Mouse (Mus musculus) heart, postnatal 10 days (tissue): ENCODE measurements around the gene Rtn4rl1. TPM values are rescaled to one million over a fixed set of nuclear protein-coding genes. Genes with fewer than 3 reads are reported as not detected.

ENCODE experiments used
- DNase-seq, 2 experiments: peaks; one replicate each; pipeline ENCODE4 v3.0.0; 2021
- intact Hi-C: fragments of 180-260 bp; cut with DNase I; formaldehyde crosslinking; loops from one replicate; pipeline ENCODE4 v1.15.1; 2025
- total RNA-seq, 2 experiments: library from RNA; stranded (reverse); gene quantifications; 2 replicates each; pipeline ENCODE4 v1.2.3; 2021

The Rtn4rl1 gene
- total RNA-seq, 2 experiments from 2014 or later: 13.9 to 21.4 TPM

GRCm38 (mm10) chr11:75178672-75179208 is 14.8 kb upstream of the Rtn4rl1 start, which contains the start of gene Ovca2:
Gene Ovca2, minus strand, starts transcription at chr11:75178835.
- DNase-seq: peak; percentile 91 to 94
- intact Hi-C loops: loop anchor here (1.0 to 10.0 kb wide), 3 partner anchors 113 to 286 kb away; partner anchors contain the start of gene Tlcd2

GRCm38 (mm10) chr11:75183917-75184570 is 9.5 kb upstream of the Rtn4rl1 start:
- DNase-seq: no peak
- intact Hi-C loops: no loop called here

- DNase-seq: no peak
- intact Hi-C loops: no loop called here
Measured at GRCm38 (mm10) chr11:75184573-75184972, 9.0 kb upstream of the Rtn4rl1 start.

GRCm38 (mm10) chr11:75184986-75185385 is 8.6 kb upstream of the Rtn4rl1 start:
- intact Hi-C loops: no loop called here

DNA sequence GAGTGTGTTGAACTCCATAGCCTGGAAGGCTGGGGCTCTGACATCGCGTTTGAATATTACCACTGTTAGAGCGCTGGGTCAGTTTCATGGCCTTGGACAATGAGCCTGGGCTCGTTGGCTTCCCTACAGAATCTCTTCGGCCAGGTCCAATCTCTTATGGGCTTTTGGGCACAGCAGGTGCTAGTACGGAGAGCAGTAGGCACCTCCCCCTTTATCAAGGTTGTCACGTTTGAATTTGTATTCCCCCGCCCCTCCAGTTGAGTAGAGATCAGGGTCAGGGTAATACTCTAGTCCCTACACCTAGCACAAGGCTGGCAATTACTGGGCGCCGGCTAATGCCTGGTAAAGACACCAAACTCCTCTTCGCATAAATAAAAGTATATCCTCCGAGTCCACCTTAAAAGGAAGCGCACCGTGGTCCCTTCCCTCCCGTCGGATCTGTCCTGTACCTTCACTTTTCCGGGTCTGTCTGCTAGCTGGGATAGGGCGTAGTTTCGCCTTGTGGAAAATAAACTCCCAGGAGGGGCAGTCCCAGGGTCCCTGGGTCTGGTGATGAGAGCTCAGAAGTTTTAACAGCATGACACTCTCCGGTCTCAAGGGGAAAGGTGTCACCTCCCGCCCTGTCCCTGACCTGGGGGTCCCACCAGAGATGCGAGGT is 3.7 kb upstream of the Rtn4rl1 start:
- peak in 1 of 2 experiments; percentile 14 for DNase-seq
- intact Hi-C loops: loop anchor here (5.0 kb wide), 1 partner anchor 212 kb away; no protein-coding TSS in a partner anchor

More at GRCm38 (mm10) chr11:75184986-75185385, 8.6 kb upstream of the Rtn4rl1 start:
- no peak for DNase-seq

GRCm38 (mm10) chr11:75190371-75190724 is 3.2 kb upstream of the Rtn4rl1 start:
- intact Hi-C loops: loop anchor here (5.0 kb wide), 1 partner anchor 212 kb away; no protein-coding TSS in a partner anchor
- DNase-seq: peak; percentile 85 to 88

GRCm38 (mm10) chr11:75190905-75191441 is 2.6 kb upstream of the Rtn4rl1 start, which contains the start of gene Dph1:
Gene Dph1, minus strand, starts transcription at chr11:75191241.
- intact Hi-C loops: loop anchor here (5.0 kb wide), 1 partner anchor 211 kb away; no protein-coding TSS in a partner anchor
- DNase-seq: no peak

DNA sequence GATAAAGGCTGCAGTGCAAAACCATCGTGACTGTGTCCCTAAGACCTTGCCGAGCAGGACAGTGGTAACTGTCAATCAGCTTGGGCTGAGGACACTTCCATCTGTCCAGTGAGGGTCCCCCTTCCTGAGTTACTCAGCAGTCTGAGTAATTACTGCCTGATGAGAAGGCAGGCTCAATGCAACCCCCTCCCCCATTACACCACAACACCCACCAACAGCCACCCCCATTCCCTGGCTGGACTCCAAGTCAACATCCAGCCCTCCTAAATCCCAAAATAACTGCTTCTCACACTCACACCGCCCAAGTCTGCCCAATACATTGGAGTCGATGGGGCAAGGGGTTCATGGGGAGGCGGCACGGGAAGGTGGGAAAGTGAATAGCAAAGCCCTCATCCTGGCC is 1.7 kb upstream of the Rtn4rl1 start:
- no peak for DNase-seq
- intact Hi-C loops: loop anchor here (5.0 kb wide), 1 partner anchor 210 kb away; no protein-coding TSS in a partner anchor

GRCm38 (mm10) chr11:75192336-75193214 is 1.0 kb upstream of the Rtn4rl1 start:
- peak; percentile 92 for DNase-seq
- intact Hi-C loops: loop anchor here (1.0 to 5.0 kb wide), 2 partner anchors 99 to 210 kb away; no protein-coding TSS in a partner anchor

DNA sequence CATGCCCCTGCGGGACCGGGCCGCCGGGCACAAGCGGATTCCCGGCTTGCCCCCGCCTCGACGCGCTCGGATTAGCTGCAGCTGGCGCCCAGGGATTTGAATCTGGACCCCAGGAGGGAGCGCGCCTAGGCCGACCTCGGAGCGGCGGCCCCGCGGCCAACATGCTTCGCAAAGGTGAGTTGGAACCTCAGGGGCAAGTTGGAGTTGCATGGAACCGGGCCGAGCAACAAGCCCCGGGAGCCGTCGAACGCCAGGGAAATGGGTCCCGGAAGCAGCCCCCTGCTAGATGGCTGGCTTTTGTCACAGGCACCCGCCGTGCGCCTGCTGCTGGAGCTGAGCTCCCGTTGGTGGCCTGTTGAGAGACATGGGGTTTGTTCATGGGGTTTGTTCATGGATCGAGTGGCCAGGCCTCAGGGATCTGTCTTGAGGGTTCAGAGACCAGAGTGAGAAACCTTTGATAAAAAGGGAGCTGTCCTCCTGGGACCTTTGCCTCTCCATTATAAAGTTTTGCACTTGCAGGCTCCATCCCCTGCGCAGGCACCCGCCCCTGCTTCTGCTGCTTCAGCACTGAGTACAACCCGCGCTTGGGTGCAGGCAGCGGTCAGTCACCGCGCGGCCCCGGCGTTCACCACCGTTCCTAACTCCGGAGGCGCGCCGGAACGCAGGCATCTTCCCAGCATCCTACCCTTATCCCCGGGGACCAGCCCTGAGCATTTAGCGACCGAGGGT is 702 bp downstream of the Rtn4rl1 start:
- intact Hi-C loops: loop anchor here (2.0 to 5.0 kb wide), 2 partner anchors 37 to 208 kb away; no protein-coding TSS in a partner anchor
- peak; percentile 57 to 63 for DNase-seq

- peak; percentile 62 to 64 for DNase-seq
- intact Hi-C loops: loop anchor here (2.0 to 5.0 kb wide), 2 partner anchors 36 to 207 kb away; no protein-coding TSS in a partner anchor
Measured at GRCm38 (mm10) chr11:75194850-75195461, 1.4 kb downstream of the Rtn4rl1 start.

DNA sequence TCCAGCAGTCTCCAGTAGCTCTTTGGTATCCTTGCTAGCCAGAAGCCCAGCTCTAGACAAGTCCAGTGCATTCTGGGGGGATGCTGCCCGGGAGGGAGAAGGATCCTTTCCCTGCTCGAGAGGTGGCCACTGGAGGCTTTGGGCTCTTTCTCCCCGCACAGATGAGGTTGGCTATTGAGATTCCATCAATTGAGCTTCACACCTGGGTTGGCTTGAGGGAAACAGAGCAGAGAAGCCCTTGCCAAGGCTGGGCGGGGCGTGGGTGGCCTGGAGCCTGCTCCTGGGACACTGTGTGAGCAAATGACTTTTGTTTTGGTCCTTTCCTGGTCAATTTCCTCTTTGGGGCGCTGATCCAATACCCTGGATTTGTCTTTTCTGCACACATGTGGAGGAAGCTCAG is 2.5 kb downstream of the Rtn4rl1 start:
- DNase-seq: no peak
- intact Hi-C loops: no loop called here

DNA sequence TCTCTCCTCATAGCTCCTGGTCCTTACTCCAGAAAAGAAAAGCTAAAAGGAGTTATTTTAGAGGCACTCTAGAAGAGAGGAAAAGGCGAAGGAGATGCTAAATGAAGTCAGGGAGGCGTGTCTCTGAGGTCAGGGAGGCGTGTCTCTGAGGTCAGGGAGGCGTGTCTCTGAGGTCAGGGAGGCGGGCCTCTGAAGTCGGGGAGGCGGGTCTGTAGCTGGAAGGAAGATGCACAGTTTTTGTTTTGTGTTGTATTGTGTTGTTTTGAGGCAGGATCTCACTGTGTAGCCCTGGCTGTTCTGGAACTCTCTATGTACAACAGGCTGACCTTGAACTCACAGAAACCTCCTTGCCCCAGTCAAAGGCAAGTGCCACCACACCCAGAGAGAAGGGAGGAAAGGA is 4.4 kb downstream of the Rtn4rl1 start:
- intact Hi-C loops: no loop called here
- no peak for DNase-seq

GRCm38 (mm10) chr11:75198792-75199191 is 5.2 kb downstream of the Rtn4rl1 start:
- intact Hi-C loops: no loop called here
- no peak for DNase-seq

DNA sequence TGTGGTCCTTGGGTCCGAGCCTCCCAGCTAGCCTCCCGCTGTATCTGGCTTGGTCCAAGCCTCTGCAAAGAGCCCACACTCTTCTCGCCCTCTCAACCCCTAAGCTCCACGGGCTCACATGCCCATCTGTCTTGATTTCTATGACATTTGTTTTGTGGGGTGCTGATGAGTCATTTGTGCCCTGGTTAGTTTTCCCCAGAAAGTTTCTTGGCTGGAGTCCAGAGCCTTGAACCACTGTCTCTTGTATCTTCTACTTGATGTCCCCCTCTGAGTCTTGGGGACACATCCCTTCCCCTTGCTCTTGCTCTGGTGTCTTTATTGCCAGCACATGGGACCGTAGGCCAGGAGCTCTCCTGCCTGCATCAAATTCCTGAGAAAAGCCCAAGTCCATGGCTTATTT is 6.4 kb downstream of the Rtn4rl1 start:
- DNase-seq: no peak
- intact Hi-C loops: no loop called here

DNA sequence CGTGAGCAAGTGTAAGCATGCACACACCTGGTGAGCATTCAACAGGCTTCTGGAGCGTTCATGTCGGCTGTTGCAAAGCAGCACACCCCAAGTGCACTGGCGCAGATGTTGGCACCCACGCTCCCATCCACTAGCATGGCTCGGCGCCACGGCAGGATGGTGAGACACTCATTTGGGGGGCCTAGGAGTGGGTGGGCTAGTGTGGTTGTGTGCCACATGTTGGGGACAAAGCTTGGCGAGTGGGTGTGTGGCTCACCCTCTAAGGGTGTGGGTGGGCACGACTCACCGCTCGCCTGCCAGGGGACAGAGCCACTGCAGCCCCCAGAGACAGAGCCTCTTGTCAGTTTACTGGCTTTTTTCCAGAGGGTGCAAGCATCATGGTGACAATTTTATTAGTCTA is 7.4 kb downstream of the Rtn4rl1 start:
- intact Hi-C loops: no loop called here

GRCm38 (mm10) chr11:75201721-75202120 is 8.1 kb downstream of the Rtn4rl1 start:
- DNase-seq: no peak
- intact Hi-C loops: no loop called here

More for the DNA sequence above, 7.4 kb downstream of the Rtn4rl1 start:
- no peak for DNase-seq

- intact Hi-C loops: no loop called here
- no peak for DNase-seq
Measured at GRCm38 (mm10) chr11:75203926-75204325, 10.3 kb downstream of the Rtn4rl1 start.

- DNase-seq: no peak
- intact Hi-C loops: no loop called here
Measured at GRCm38 (mm10) chr11:75204472-75204871, 10.9 kb downstream of the Rtn4rl1 start.
